ENCODE assay signal across 27 mouse cellular contexts in genomic region chr7:70178956-70179355, GRCm38 (mm10).
"Had no signal": no experiment of that assay in that cellular context is flagged by ENCODE, and none has a peak within 500 bp of the region (broad histone marks: within the 10 kb centered on the region; RNA-seq: fewer than 3 reads in every experiment).

No protein-coding gene starts in this region.

- DNase-seq: cerebellum, adult 8-10 months; cerebellum, adult 9-10 months; cerebellum, adult 9-11 months; cerebellum, postnatal 10 days; cerebellum, postnatal 14 days; cerebellum, postnatal 25 days; cerebellum, postnatal 36 days; embryo, embryonic 11 days; forebrain, postnatal 0 days; gastrocnemius, adult 2 months; gastrocnemius, postnatal 10 days; gastrocnemius, postnatal 14 days; gastrocnemius, postnatal 25 days; gastrocnemius, postnatal 36 days; heart, adult 18-20 months; heart, adult 2 months had no signal

- H3K4me3 ChIP-seq: embryonic facial prominence, embryonic 10.5 days; embryonic facial prominence, embryonic 12.5 days; embryonic facial prominence, embryonic 13.5 days; embryonic facial prominence, embryonic 15.5 days; erythroblast, embryonic 14.5 days; forebrain, embryonic 10.5 days; forebrain, embryonic 12.5 days; forebrain, embryonic 13.5 days; forebrain, embryonic 15.5 days; gastrocnemius, adult 2 months; heart, adult 2 months had no signal

- ATAC-seq: forebrain, embryonic 13.5 days; forebrain, embryonic 14.5 days; forebrain, embryonic 15.5 days; forebrain, embryonic 16.5 days; forebrain, postnatal 0 days had no signal

- H3K36me3 ChIP-seq: embryonic facial prominence, embryonic 10.5 days; embryonic facial prominence, embryonic 12.5 days; embryonic facial prominence, embryonic 13.5 days; embryonic facial prominence, embryonic 15.5 days; forebrain, embryonic 10.5 days; forebrain, embryonic 12.5 days; forebrain, embryonic 15.5 days had no signal

- H3K4me1 ChIP-seq: embryonic facial prominence, embryonic 10.5 days; embryonic facial prominence, embryonic 12.5 days; embryonic facial prominence, embryonic 15.5 days; forebrain, embryonic 13.5 days; forebrain, embryonic 15.5 days had no signal

- H3K9me3 ChIP-seq: embryonic facial prominence, embryonic 10.5 days; embryonic facial prominence, embryonic 12.5 days; embryonic facial prominence, embryonic 13.5 days; embryonic facial prominence, embryonic 15.5 days; forebrain, embryonic 10.5 days; forebrain, embryonic 12.5 days; forebrain, embryonic 13.5 days; forebrain, embryonic 15.5 days had no signal

- H3K4me2 ChIP-seq: embryonic facial prominence, embryonic 12.5 days; embryonic facial prominence, embryonic 13.5 days; embryonic facial prominence, embryonic 15.5 days; forebrain, embryonic 12.5 days; forebrain, embryonic 13.5 days; forebrain, embryonic 15.5 days had no signal

- H3K9ac ChIP-seq: embryonic facial prominence, embryonic 12.5 days; embryonic facial prominence, embryonic 13.5 days; embryonic facial prominence, embryonic 15.5 days; forebrain, embryonic 12.5 days; forebrain, embryonic 13.5 days; forebrain, embryonic 15.5 days; forebrain, postnatal 0 days had no signal

- H3K27me3 ChIP-seq: embryonic facial prominence, embryonic 12.5 days; embryonic facial prominence, embryonic 15.5 days had no signal

- H3K27ac ChIP-seq: embryonic facial prominence, embryonic 10.5 days; embryonic facial prominence, embryonic 12.5 days; embryonic facial prominence, embryonic 13.5 days; embryonic facial prominence, embryonic 15.5 days; forebrain, embryonic 10.5 days; forebrain, embryonic 12.5 days; forebrain, embryonic 13.5 days; forebrain, embryonic 15.5 days; gastrocnemius, adult 2 months; heart, adult 2 months had no signal
